Mouse (Mus musculus): Measurements from ENCODE around the gene Slc32a1. TPM values are rescaled to one million over a fixed set of nuclear protein-coding genes. Genes with fewer than 3 reads are reported as not detected.
A peak's percentile ranks its signal among the peaks of the same experiment; 100 is the strongest.

Gene Slc32a1
- polyA plus RNA-seq, 1 experiment, result 0.02 TPM

DNA sequence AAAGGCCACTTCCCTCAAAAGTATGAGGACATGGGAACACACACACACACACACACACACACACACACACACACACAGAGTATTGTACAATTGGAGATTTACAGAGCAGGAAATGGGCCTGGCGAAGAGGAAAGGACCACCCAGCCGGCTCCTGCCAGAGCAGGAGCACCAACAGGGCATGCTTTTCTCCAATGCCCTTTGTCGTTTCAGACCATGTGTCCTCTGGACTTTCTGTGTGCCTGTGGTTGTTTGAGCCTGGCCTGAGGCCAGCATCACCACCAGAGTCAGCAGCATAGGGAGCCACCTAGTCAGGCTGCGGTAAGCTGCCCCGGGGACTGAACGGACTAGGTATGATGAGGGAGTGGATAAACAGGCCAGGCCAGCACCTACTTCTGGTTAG lies 48.3 kb downstream of the Slc32a1 start:
- DNase-seq (ENCODE audit: low read depth in 1 of 2, low spot score in 2 of 2), result no peak

DNA sequence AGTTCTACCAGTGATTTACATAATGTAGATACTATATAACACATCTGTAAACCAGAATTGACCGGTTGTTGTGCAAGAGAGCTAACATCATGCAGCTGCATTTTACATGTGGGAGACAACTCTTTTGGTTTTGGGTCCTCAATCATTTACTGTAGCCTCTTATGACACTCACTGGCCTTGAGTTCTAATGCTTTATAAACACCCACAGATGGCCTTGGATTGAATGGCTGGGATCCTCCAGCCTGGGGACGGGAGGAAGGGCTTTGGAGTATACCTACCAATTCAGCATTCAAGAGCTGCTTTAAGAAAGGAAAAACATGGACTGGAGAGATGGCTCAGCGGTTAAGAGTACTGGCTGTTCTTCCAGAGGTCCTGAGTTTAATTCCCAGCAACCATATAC lies 48.8 kb downstream of the Slc32a1 start:
- Histone ChIP-seq H3K27me3 (ENCODE audit: control insufficient read depth, insufficient read depth, low read length) (no peaks in the 10 kb centered on the region), H3K4me1 (ENCODE audit: control insufficient read depth, insufficient read depth, insufficient read length) (peaks cover 3% of the 10 kb centered on the region; the same call in 1 of the 2 replicates), H3K4me3 (ENCODE audit: extremely low read depth, insufficient read depth, insufficient read length) (no peak overlapping the region), H3K36me3 (ENCODE audit: control insufficient read depth, insufficient read depth, low read length) (no peaks in the 10 kb centered on the region), H3K27ac (ENCODE audit: insufficient read depth, low read length) (no peak overlapping the region)
- WGBS, result 76% methylated on average over 3 of the region's 3 CpGs
- DNase-seq (ENCODE audit: low read depth in 1 of 2, low spot score in 2 of 2), result no peak
- TF ChIP-seq POLR2A (IDR thresholded peaks at IDR 0.05; ENCODE audit: low read depth, low read length) (no peak), CTCF (IDR thresholded peaks at IDR 0.05; ENCODE audit: extremely low read depth, insufficient read depth, insufficient read length, insufficient replicate concordance) (no peak)

More for the DNA sequence above, 48.3 kb downstream of the Slc32a1 start:
- TF ChIP-seq CTCF (IDR thresholded peaks at IDR 0.05; ENCODE audit: extremely low read depth, insufficient read depth, insufficient read length, insufficient replicate concordance), result no peak
- no peak for TF ChIP-seq POLR2A (IDR thresholded peaks at IDR 0.05; ENCODE audit: low read depth, low read length)
- Histone ChIP-seq H3K27me3 (ENCODE audit: control insufficient read depth, insufficient read depth, low read length) (no peaks in the 10 kb centered on the region), H3K27ac (ENCODE audit: insufficient read depth, low read length) (no peak overlapping the region), H3K4me3 (ENCODE audit: extremely low read depth, insufficient read depth, insufficient read length) (no peak overlapping the region), H3K4me1 (ENCODE audit: control insufficient read depth, insufficient read depth, insufficient read length) (peaks cover 3% of the 10 kb centered on the region; the same call in 1 of the 2 replicates), H3K36me3 (ENCODE audit: control insufficient read depth, insufficient read depth, low read length) (no peaks in the 10 kb centered on the region)
- WGBS, result 39% methylated on average over 6 of the region's 6 CpGs

DNA sequence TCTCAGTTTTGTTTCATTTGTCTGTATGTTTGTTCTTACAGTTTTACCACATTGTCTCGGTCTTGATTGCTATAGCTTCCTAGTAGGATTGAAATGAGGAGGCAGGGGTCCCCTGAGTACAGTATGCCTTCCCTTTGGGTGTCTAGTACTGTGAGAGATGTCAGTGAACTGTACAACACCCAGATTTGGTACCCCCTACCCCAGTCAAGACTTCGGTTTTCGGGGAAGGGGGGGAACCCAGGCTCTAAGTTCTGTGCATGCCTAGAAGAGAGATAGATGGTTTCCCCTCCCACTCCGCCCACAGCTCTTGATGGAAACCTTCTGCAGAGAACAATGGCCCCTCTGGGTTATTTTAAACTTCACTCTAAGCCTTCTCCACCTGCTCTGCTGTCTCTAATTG lies 54.5 kb downstream of the Slc32a1 start, which contains the start of gene Ppp1r16b:
Gene Ppp1r16b (plus strand): TSS at position 301 of the 400 bp plus-strand sequence.
- no peaks in the 10 kb centered on the region for H3K36me3 ChIP-seq (ENCODE audit: control insufficient read depth, insufficient read depth, low read length)
- H3K27me3 ChIP-seq (ENCODE audit: control insufficient read depth, insufficient read depth, low read length), result no peaks in the 10 kb centered on the region
- H3K4me3 ChIP-seq (ENCODE audit: extremely low read depth, insufficient read depth, insufficient read length), result no peak within 1 kb of the TSS
- H3K4me1 ChIP-seq (ENCODE audit: control insufficient read depth, insufficient read depth, insufficient read length), result peaks cover 13% of the 10 kb centered on the region; the same call in 1 of the 2 replicates
- no peak for DNase-seq (ENCODE audit: low read depth in 1 of 2, low spot score in 2 of 2)
- 60% methylated on average over 4 of the region's 4 CpGs for WGBS
- TF ChIP-seq POLR2A (IDR thresholded peaks at IDR 0.05; ENCODE audit: low read depth, low read length) (no peak), CTCF (IDR thresholded peaks at IDR 0.05; ENCODE audit: extremely low read depth, insufficient read depth, insufficient read length, insufficient replicate concordance) (no peak)
- peak within 1 kb of the TSS; percentile 58 for H3K27ac ChIP-seq (ENCODE audit: insufficient read depth, low read length)

Other genes starting within 250 kb of the Slc32a1 start
- 0.04 and 0.11 TPM in 2 replicates for gene Snhg11, start 235.1 kb upstream of the Slc32a1 start, polyA plus RNA-seq (2012; rRNA removed)
- gene Ralgapb, start 200.9 kb upstream of the Slc32a1 start, polyA plus RNA-seq (2012; rRNA removed), result 14.8 and 18.9 TPM in 2 replicates
- 0.65 and 0.67 TPM in 2 replicates for gene Adig, start 108.2 kb upstream of the Slc32a1 start, polyA plus RNA-seq (2012; rRNA removed)
- gene Arhgap40, start 98.0 kb upstream of the Slc32a1 start, polyA plus RNA-seq (2012; rRNA removed), result 0.06 TPM in 1 of 2 replicates, not detected in the other
- gene Actr5, start 14.1 kb downstream of the Slc32a1 start, polyA plus RNA-seq (2012; rRNA removed), result 9.4 and 11.6 TPM in 2 replicates
- gene Ppp1r16b, start 54.6 kb downstream of the Slc32a1 start, polyA plus RNA-seq (2012; rRNA removed), result 17.6 and 18.6 TPM in 2 replicates
- 2.9 and 5.5 TPM in 2 replicates for gene Fam83d, start 157.3 kb downstream of the Slc32a1 start, polyA plus RNA-seq (2012; rRNA removed)
- 19.7 and 20.3 TPM in 2 replicates for gene Dhx35, start 184.0 kb downstream of the Slc32a1 start, polyA plus RNA-seq (2012; rRNA removed)